Mouse (Mus musculus) hindbrain, embryonic 16.5 days (tissue): ENCODE measurements around the gene Zfyve21. TPM values are rescaled to one million over a fixed set of nuclear protein-coding genes. Genes with fewer than 3 reads are reported as not detected.

Source experiments
- ATAC-seq: fragments of 200-750 bp; cut with Nextera tagmentation; 2 replicates; pipeline ENCODE4 v1.8.0; 2017; ENCODE audit warnings: moderate TSS enrichment, moderate library complexity
- H3K27ac ChIP-seq: fragments of 300-500 bp; sonication (generic); 2 replicates; pipeline ENCODE4 v1.5.1; 2014; ENCODE audit warnings: low read depth, mild to moderate bottlenecking, control low read depth, low read length, moderate library complexity
- H3K27me3 ChIP-seq: fragments of 300-500 bp; sonication (generic); replicated peaks from 2 replicates; pipeline ENCODE4 v1.6.1; 2014; ENCODE audit warnings: low read length; ENCODE audit not compliant: control insufficient read depth, insufficient read depth
- H3K36me3 ChIP-seq: fragments of 300-500 bp; sonication (generic); 2 replicates; pipeline ENCODE4 v1.6.1; 2014; ENCODE audit warnings: mild to moderate bottlenecking, low read length, moderate library complexity, mixed read lengths; ENCODE audit not compliant: control insufficient read depth, insufficient read depth
- H3K4me1 ChIP-seq: fragments of 300-500 bp; sonication (generic); 2 replicates; pipeline ENCODE4 v1.6.1; 2014; ENCODE audit warnings: low read depth, low read length; ENCODE audit not compliant: control insufficient read depth, insufficient read depth
- H3K4me2 ChIP-seq: fragments of 300-500 bp; sonication (generic); 2 replicates; pipeline ENCODE4 v1.6.1; 2014; ENCODE audit warnings: mild to moderate bottlenecking, low read length, control low read depth, moderate library complexity
- H3K4me3 ChIP-seq: fragments of 300-500 bp; sonication (generic); 2 replicates; pipeline ENCODE4 v1.5.1; 2014; ENCODE audit warnings: mild to moderate bottlenecking, low read length, control low read depth, moderate library complexity
- H3K9ac ChIP-seq: fragments of 300-500 bp; sonication (generic); 2 replicates; pipeline ENCODE4 v1.6.1; 2014; ENCODE audit warnings: low read depth, mild to moderate bottlenecking, control low read depth, low read length, moderate library complexity
- H3K9me3 ChIP-seq: fragments of 300-500 bp; sonication (generic); 2 replicates; pipeline ENCODE4 v1.6.1; 2014; ENCODE audit warnings: mild to moderate bottlenecking, low read length, moderate library complexity; ENCODE audit not compliant: control insufficient read depth
- WGBS: fragments of 180-500 bp; shearing (Covaris S2); extraction: QIAGEN DNeasy Blood & Tissue Kit; methylation state at CpG from one replicate; pipeline ENCODE4 v1.1.7; 2014; 5-methylcytosine and 5-hydroxymethylcytosine counted together
- polyA plus RNA-seq: library from polyadenylated mRNA; unstranded; fragments of >200 nt; fragmentation: Nextera tagmentation; extraction: Ambion mirVana; gene quantifications from 2 replicates; pipeline ENCODE4 v1.2.1, GENCODE M21; 2015

Gene Zfyve21
- polyA plus RNA-seq, 1 experiment from 2014 or later, result 46.9 TPM

DNA sequence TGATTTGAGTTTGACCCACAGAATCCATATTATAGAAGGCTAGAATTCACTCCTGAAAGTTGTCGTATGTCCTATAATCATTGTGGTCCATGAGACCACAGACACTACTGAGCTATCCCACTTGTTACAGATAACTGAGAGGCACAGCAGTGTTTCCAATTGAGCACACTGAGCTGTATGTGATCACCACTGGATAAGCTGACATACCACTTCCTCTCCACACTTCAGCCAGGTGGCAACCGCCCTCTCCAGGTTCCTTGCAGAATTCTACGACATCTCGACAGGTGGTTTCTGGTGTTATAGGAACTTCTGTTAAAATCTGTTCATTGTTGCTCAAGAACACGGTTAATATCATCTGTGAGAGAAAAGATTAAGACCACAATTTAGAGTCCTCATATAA lies 58.1 kb downstream of the Zfyve21 start:
- 89% methylated on average over 5 of the region's 5 CpGs for WGBS
- H3K4me3 ChIP-seq, result no peak overlapping the region
- no peaks in the 10 kb centered on the region for H3K4me1 ChIP-seq

DNA sequence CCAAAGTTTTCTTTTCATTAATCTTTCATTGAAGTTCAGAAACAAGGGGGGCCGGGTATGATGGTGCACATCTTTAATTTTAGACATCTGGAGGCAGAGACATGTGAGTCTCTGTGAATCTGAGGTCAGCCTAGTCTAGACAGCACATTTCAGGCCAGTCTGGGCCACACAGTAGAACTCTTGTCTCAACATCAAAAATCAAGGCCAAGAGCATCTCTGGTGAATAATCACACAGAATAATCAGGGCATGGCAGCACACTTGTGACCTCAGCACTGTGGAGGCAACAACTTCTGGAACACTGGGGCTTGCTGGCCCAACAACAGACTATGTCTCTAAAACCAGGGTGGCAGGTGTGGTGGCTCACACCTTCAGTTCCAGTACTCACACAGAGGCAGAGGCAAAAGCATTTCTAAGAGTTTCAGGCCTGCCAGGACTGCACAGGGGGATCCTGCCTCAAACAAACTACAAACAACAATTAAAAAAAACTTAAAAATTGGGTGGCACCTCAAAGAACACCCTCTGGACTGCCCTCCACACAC lies 60.7 kb downstream of the Zfyve21 start:
- no peak for ATAC-seq
- Histone ChIP-seq H3K9ac (no peak overlapping the region), H3K27ac (no peak overlapping the region), H3K4me2 (no peak overlapping the region), H3K4me3 (no peak overlapping the region), H3K9me3 (no peaks in the 10 kb centered on the region), H3K36me3 (0 out of 2 replicates have a peak, but pooled peaks cover 5% of the 10 kb centered on the region), H3K4me1 (no peaks in the 10 kb centered on the region), H3K27me3 (no peaks in the 10 kb centered on the region)
- WGBS, result 85% methylated on average over 1 of the region's 1 CpGs

More for the DNA sequence above, 58.1 kb downstream of the Zfyve21 start:
- no peak overlapping the region for H3K27ac ChIP-seq
- no peaks in the 10 kb centered on the region for H3K27me3 ChIP-seq
- peaks cover 7% of the 10 kb centered on the region; the same call in 1 of the 2 replicates for H3K36me3 ChIP-seq
- H3K9ac ChIP-seq, result no peak overlapping the region
- no peak for ATAC-seq
- H3K4me2 ChIP-seq, result no peak overlapping the region
- H3K9me3 ChIP-seq, result no peaks in the 10 kb centered on the region

DNA sequence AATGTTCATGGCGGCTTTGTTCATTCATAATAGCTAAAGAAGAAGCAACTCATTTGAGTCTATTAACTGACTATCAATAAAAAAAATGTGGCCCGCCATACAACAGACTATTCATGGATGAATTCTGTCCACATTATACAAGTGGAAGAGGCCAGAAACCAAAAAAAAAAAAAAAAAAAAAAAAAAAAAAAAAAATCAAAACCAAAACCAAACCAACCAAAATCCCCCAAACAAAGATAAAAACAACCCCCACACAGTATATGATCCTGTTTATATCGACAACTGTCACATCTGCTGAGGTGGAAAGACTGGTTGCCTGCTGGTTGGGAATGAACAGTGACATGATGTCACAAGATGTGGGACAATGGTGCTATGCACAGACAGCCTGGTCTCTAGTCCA lies 61.5 kb downstream of the Zfyve21 start:
- no peak overlapping the region for H3K9ac ChIP-seq
- no peak overlapping the region for H3K4me2 ChIP-seq
- no peaks in the 10 kb centered on the region for H3K4me1 ChIP-seq
- no peak overlapping the region for H3K4me3 ChIP-seq
- H3K27ac ChIP-seq, result no peak overlapping the region
- no peaks in the 10 kb centered on the region for H3K27me3 ChIP-seq
- no peaks in the 10 kb centered on the region for H3K9me3 ChIP-seq
- H3K36me3 ChIP-seq, result 0 out of 2 replicates have a peak, but pooled peaks cover 5% of the 10 kb centered on the region
- no peak for ATAC-seq
- WGBS, result 86% methylated on average over 3 of the region's 3 CpGs

DNA sequence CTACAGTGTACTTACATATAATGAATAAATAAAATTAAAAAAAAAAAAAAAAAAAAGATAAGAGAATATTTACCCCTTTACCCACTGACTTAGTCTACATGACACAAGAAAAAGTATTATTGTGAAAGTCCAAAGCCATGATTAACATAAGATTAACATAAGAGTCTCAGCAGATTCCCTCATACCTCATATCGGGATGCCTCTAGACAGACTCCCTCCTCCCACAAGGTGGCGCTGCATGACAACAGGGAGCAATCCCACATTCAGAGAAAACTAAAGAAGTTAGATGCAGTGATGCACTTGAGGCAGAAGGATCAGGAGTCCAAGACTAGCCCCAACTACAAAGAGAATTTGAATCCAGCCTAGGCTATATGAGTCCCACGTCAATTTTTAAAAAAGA lies 64.2 kb downstream of the Zfyve21 start:
- no peaks in the 10 kb centered on the region for H3K27me3 ChIP-seq
- H3K4me2 ChIP-seq, result no peak overlapping the region
- H3K27ac ChIP-seq, result no peak overlapping the region
- no peaks in the 10 kb centered on the region for H3K36me3 ChIP-seq
- H3K4me1 ChIP-seq, result no peaks in the 10 kb centered on the region
- no peak overlapping the region for H3K9ac ChIP-seq
- 18% methylated on average over 3 of the region's 3 CpGs for WGBS
- no peaks in the 10 kb centered on the region for H3K9me3 ChIP-seq
- ATAC-seq, result peak; percentile 78
- no peak overlapping the region for H3K4me3 ChIP-seq

Other genes with a start within 250 kb of the Zfyve21 start
- 26.4 and 38.3 TPM in 2 replicates for gene Mark3, start 239.6 kb upstream of the Zfyve21 start, polyA plus RNA-seq
- 1,949 and 2,238 TPM in 2 replicates for gene Ckb, start 141.8 kb upstream of the Zfyve21 start, polyA plus RNA-seq
- 8.8 and 11.1 TPM in 2 replicates for gene Trmt61a, start 136.1 kb upstream of the Zfyve21 start, polyA plus RNA-seq
- gene Bag5, start 100.9 kb upstream of the Zfyve21 start, polyA plus RNA-seq, result 65.3 and 65.7 TPM in 2 replicates
- gene Apopt1, start 100.9 kb upstream of the Zfyve21 start, polyA plus RNA-seq, result 52.9 and 54.7 TPM in 2 replicates
- 630 and 654 TPM in 2 replicates for gene Klc1, start 55.3 kb upstream of the Zfyve21 start, polyA plus RNA-seq
- gene Xrcc3, start 297 bp upstream of the Zfyve21 start, polyA plus RNA-seq, result 3.3 and 4.2 TPM in 2 replicates
- gene Ppp1r13b, start 93.9 kb downstream of the Zfyve21 start, polyA plus RNA-seq, result 17.9 and 36.4 TPM in 2 replicates
- 694 and 757 TPM in 2 replicates for gene Atp5mpl, start 152.8 kb downstream of the Zfyve21 start, polyA plus RNA-seq
- gene Tdrd9, start 157.4 kb downstream of the Zfyve21 start, polyA plus RNA-seq, result 0.24 and 0.29 TPM in 2 replicates
- not detected in 2 replicates for gene Rd3l, start 167.1 kb downstream of the Zfyve21 start, polyA plus RNA-seq